Mouse (Mus musculus): Measurements from ENCODE around the gene 0610040J01Rik.

DNA sequence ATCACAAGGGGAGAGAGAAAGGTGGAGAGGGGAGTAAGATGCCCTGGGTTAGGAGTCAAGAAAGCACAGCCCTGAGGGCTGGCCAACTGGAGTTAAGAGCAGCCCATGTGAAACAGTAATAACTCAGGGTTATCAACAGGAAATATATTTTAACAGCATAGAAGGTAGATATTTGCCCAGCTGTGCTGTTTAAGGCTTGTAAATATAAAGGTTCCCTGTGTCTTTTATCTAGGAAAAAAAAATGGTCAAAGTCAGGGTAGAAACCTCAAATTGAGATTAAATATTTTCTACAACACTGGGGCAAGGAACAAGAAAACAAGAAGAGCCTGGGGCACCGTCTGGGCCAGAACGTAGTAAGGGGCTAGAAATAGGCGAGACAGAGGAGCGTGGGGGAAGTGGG is 95.3 kb downstream of the 0610040J01Rik start:
- TF ChIP-seq CTCF (IDR thresholded peaks at IDR 0.05; ENCODE audit: low read depth): no peak
- no peak for TF ChIP-seq EP300 (optimal IDR thresholded peaks at IDR 0.05)
